Mouse (Mus musculus): ENCODE measurements around the gene Larp4. TPM values are rescaled to one million over a fixed set of nuclear protein-coding genes. Genes with fewer than 3 reads are reported as not detected.

Larp4 gene
- polyA plus RNA-seq, 1 experiment from 2014 or later, result 49.3 TPM

GRCm38 (mm10) chr15:99993100-99993499 is 23.2 kb downstream of the Larp4 start:
- no peaks in the 10 kb centered on the region for H3K27me3 ChIP-seq (ENCODE audit: control insufficient read depth, insufficient read depth, low read length)
- no peak overlapping the region for H3K27ac ChIP-seq (ENCODE audit: low read depth, low read length)
- no peak overlapping the region for H3K9ac ChIP-seq (ENCODE audit: low read depth, low read length)
- H3K4me2 ChIP-seq (replicated peaks; ENCODE audit: low read depth, low read length), result no peak overlapping the region
- ATAC-seq (ENCODE audit: low FRiP score, low TSS enrichment), result no peak
- peaks cover 71% of the 10 kb centered on the region for H3K36me3 ChIP-seq (ENCODE audit: control insufficient read depth, insufficient read depth, low read length)
- H3K4me1 ChIP-seq (ENCODE audit: control insufficient read depth, insufficient read depth, low read length), result no peaks in the 10 kb centered on the region
- WGBS, result 93% methylated on average over 1 of the region's 1 CpGs
- H3K4me3 ChIP-seq (ENCODE audit: low read length), result no peak overlapping the region
- H3K9me3 ChIP-seq (ENCODE audit: control insufficient read depth, low read length), result no peaks in the 10 kb centered on the region

GRCm38 (mm10) chr15:99997114-99997804 is 27.4 kb downstream of the Larp4 start:
- Histone ChIP-seq H3K9ac (ENCODE audit: low read depth, low read length) (no peak overlapping the region), H3K27me3 (ENCODE audit: control insufficient read depth, insufficient read depth, low read length) (no peaks in the 10 kb centered on the region), H3K27ac (ENCODE audit: low read depth, low read length) (no peak overlapping the region), H3K4me1 (ENCODE audit: control insufficient read depth, insufficient read depth, low read length) (no peaks in the 10 kb centered on the region), H3K9me3 (ENCODE audit: control insufficient read depth, low read length) (no peaks in the 10 kb centered on the region), H3K4me3 (ENCODE audit: low read length) (no peak overlapping the region), H3K4me2 (replicated peaks; ENCODE audit: low read depth, low read length) (no peak overlapping the region), H3K36me3 (ENCODE audit: control insufficient read depth, insufficient read depth, low read length) (peaks cover 66% of the 10 kb centered on the region)
- WGBS, result 92% methylated on average over 6 of the region's 6 CpGs
- no peak for ATAC-seq (ENCODE audit: low FRiP score, low TSS enrichment)

GRCm38 (mm10) chr15:99999390-99999789 is 29.5 kb downstream of the Larp4 start:
- H3K9me3 ChIP-seq (ENCODE audit: control insufficient read depth, low read length), result no peaks in the 10 kb centered on the region
- H3K36me3 ChIP-seq (ENCODE audit: control insufficient read depth, insufficient read depth, low read length), result peaks cover 72% of the 10 kb centered on the region
- no peaks in the 10 kb centered on the region for H3K4me1 ChIP-seq (ENCODE audit: control insufficient read depth, insufficient read depth, low read length)
- H3K27ac ChIP-seq (ENCODE audit: low read depth, low read length), result no peak overlapping the region
- no peak overlapping the region for H3K4me3 ChIP-seq (ENCODE audit: low read length)
- no peak overlapping the region for H3K4me2 ChIP-seq (replicated peaks; ENCODE audit: low read depth, low read length)
- no peak for ATAC-seq (ENCODE audit: low FRiP score, low TSS enrichment)
- WGBS, result 95% methylated on average over 1 of the region's 1 CpGs
- H3K27me3 ChIP-seq (ENCODE audit: control insufficient read depth, insufficient read depth, low read length), result no peaks in the 10 kb centered on the region
- H3K9ac ChIP-seq (ENCODE audit: low read depth, low read length), result no peak overlapping the region

- no peak overlapping the region for H3K4me2 ChIP-seq (replicated peaks; ENCODE audit: low read depth, low read length)
- H3K4me3 ChIP-seq (ENCODE audit: low read length), result no peak overlapping the region
- H3K27me3 ChIP-seq (ENCODE audit: control insufficient read depth, insufficient read depth, low read length), result no peaks in the 10 kb centered on the region
- H3K36me3 ChIP-seq (ENCODE audit: control insufficient read depth, insufficient read depth, low read length), result peaks cover 82% of the 10 kb centered on the region
- ATAC-seq (ENCODE audit: low FRiP score, low TSS enrichment), result no peak
- no peaks in the 10 kb centered on the region for H3K9me3 ChIP-seq (ENCODE audit: control insufficient read depth, low read length)
- no peak overlapping the region for H3K27ac ChIP-seq (ENCODE audit: low read depth, low read length)
- WGBS, result 79% methylated on average over 7 of the region's 7 CpGs
- H3K9ac ChIP-seq (ENCODE audit: low read depth, low read length), result no peak overlapping the region
- no peaks in the 10 kb centered on the region for H3K4me1 ChIP-seq (ENCODE audit: control insufficient read depth, insufficient read depth, low read length)
These were observed 34.9 kb downstream of the Larp4 start for GRCm38 (mm10) chr15:100004677-100005273.

GRCm38 (mm10) chr15:100006180-100006579 is 36.3 kb downstream of the Larp4 start:
- H3K27ac ChIP-seq (ENCODE audit: low read depth, low read length), result no peak overlapping the region
- ATAC-seq (ENCODE audit: low FRiP score, low TSS enrichment), result no peak
- no peak overlapping the region for H3K4me3 ChIP-seq (ENCODE audit: low read length)
- no peak overlapping the region for H3K9ac ChIP-seq (ENCODE audit: low read depth, low read length)
- no peaks in the 10 kb centered on the region for H3K27me3 ChIP-seq (ENCODE audit: control insufficient read depth, insufficient read depth, low read length)
- H3K36me3 ChIP-seq (ENCODE audit: control insufficient read depth, insufficient read depth, low read length), result peaks cover 85% of the 10 kb centered on the region
- H3K9me3 ChIP-seq (ENCODE audit: control insufficient read depth, low read length), result no peaks in the 10 kb centered on the region
- no peak overlapping the region for H3K4me2 ChIP-seq (replicated peaks; ENCODE audit: low read depth, low read length)
- H3K4me1 ChIP-seq (ENCODE audit: control insufficient read depth, insufficient read depth, low read length), result no peaks in the 10 kb centered on the region

- 62% methylated on average over 6 of the region's 6 CpGs for WGBS
- H3K36me3 ChIP-seq (ENCODE audit: control insufficient read depth, insufficient read depth, low read length), result peaks cover 8% of the 10 kb centered on the region
- H3K27ac ChIP-seq (ENCODE audit: low read depth, low read length), result no peak overlapping the region
- H3K9ac ChIP-seq (ENCODE audit: low read depth, low read length), result no peak overlapping the region
- no peak overlapping the region for H3K4me3 ChIP-seq (ENCODE audit: low read length)
- H3K9me3 ChIP-seq (ENCODE audit: control insufficient read depth, low read length), result no peaks in the 10 kb centered on the region; the same call in 1 of the 2 replicates
- ATAC-seq (ENCODE audit: low FRiP score, low TSS enrichment), result no peak
- no peaks in the 10 kb centered on the region for H3K4me1 ChIP-seq (ENCODE audit: control insufficient read depth, insufficient read depth, low read length)
- no peak overlapping the region for H3K4me2 ChIP-seq (replicated peaks; ENCODE audit: low read depth, low read length)
- H3K27me3 ChIP-seq (ENCODE audit: control insufficient read depth, insufficient read depth, low read length), result no peaks in the 10 kb centered on the region
These were observed 48.5 kb downstream of the Larp4 start for GRCm38 (mm10) chr15:100018280-100018899.

- 91% methylated on average over 1 of the region's 1 CpGs for WGBS
These were observed 51.3 kb downstream of the Larp4 start for GRCm38 (mm10) chr15:100021175-100021574.

GRCm38 (mm10) chr15:100022923-100023322 is 53.1 kb downstream of the Larp4 start:
- Histone ChIP-seq H3K4me3 (ENCODE audit: low read length) (no peak overlapping the region), H3K27me3 (ENCODE audit: control insufficient read depth, insufficient read depth, low read length) (no peaks in the 10 kb centered on the region), H3K27ac (ENCODE audit: low read depth, low read length) (no peak overlapping the region), H3K9ac (ENCODE audit: low read depth, low read length) (no peak overlapping the region), H3K9me3 (ENCODE audit: control insufficient read depth, low read length) (no peaks in the 10 kb centered on the region; the same call in 1 of the 2 replicates), H3K4me1 (ENCODE audit: control insufficient read depth, insufficient read depth, low read length) (no peaks in the 10 kb centered on the region), H3K4me2 (replicated peaks; ENCODE audit: low read depth, low read length) (no peak overlapping the region), H3K36me3 (ENCODE audit: control insufficient read depth, insufficient read depth, low read length) (no peaks in the 10 kb centered on the region)
- ATAC-seq (ENCODE audit: low FRiP score, low TSS enrichment), result no peak
- WGBS, result 20% methylated on average over 5 of the region's 5 CpGs

More at GRCm38 (mm10) chr15:100021175-100021574, 51.3 kb downstream of the Larp4 start:
- H3K4me2 ChIP-seq (replicated peaks; ENCODE audit: low read depth, low read length), result no peak overlapping the region
- no peaks in the 10 kb centered on the region for H3K36me3 ChIP-seq (ENCODE audit: control insufficient read depth, insufficient read depth, low read length)
- no peak overlapping the region for H3K9ac ChIP-seq (ENCODE audit: low read depth, low read length)
- no peak for ATAC-seq (ENCODE audit: low FRiP score, low TSS enrichment)
- H3K9me3 ChIP-seq (ENCODE audit: control insufficient read depth, low read length), result no peaks in the 10 kb centered on the region; the same call in 1 of the 2 replicates
- H3K27ac ChIP-seq (ENCODE audit: low read depth, low read length), result no peak overlapping the region
- no peaks in the 10 kb centered on the region for H3K4me1 ChIP-seq (ENCODE audit: control insufficient read depth, insufficient read depth, low read length)
- H3K27me3 ChIP-seq (ENCODE audit: control insufficient read depth, insufficient read depth, low read length), result no peaks in the 10 kb centered on the region
- H3K4me3 ChIP-seq (ENCODE audit: low read length), result no peak overlapping the region
